Mouse (Mus musculus) C2C12 (cell line): Measurements from ENCODE around the gene Ndufs1.

Experiments
- CEBPB ChIP-seq: IDR thresholded peaks from one replicate; pipeline ENCODE4 v1.6.1; 2011; ENCODE audit warnings: low read depth, mild to moderate bottlenecking, control low read depth, moderate library complexity
- CTCF ChIP-seq: IDR thresholded peaks from one replicate; pipeline ENCODE4 v1.5.1; 2011; ENCODE audit not compliant: control insufficient read depth, insufficient read depth, insufficient read length
- FOSL1 ChIP-seq: IDR thresholded peaks from one replicate; pipeline ENCODE4 v1.8.0; 2011; ENCODE audit warnings: mild to moderate bottlenecking, low read length; ENCODE audit not compliant: poor library complexity, insufficient read depth, severe bottlenecking
- MAX ChIP-seq: IDR thresholded peaks from one replicate; pipeline ENCODE4 v1.6.1; 2011; ENCODE audit warnings: mild to moderate bottlenecking, control low read depth
- MYOD1 ChIP-seq: IDR thresholded peaks from one replicate; pipeline ENCODE4 v1.6.1; 2011; ENCODE audit warnings: low read depth; ENCODE audit not compliant: control insufficient read depth, insufficient read length
- MYOG ChIP-seq: IDR thresholded peaks from one replicate; pipeline ENCODE4 v1.6.1; 2011; ENCODE audit not compliant: control insufficient read depth, insufficient read length; ENCODE audit errors: extremely low read depth
- USF1 ChIP-seq: IDR thresholded peaks from one replicate; pipeline ENCODE4 v1.6.1; 2011; ENCODE audit warnings: low read depth, mild to moderate bottlenecking, control low read depth, moderate library complexity

- TF ChIP-seq CTCF (no peak), MYOG (no peak), MAX (no peak), MYOD1 (no peak), CEBPB (no peak), USF1 (no peak), FOSL1 (no peak)
Observed at GRCm38 (mm10) chr1:63203471-63203870, 26.8 kb upstream of the Ndufs1 start.
